Mouse (Mus musculus): ENCODE data around the gene Wwc2. TPM values are rescaled to one million over a fixed set of nuclear protein-coding genes. Genes with fewer than 3 reads are reported as not detected.

The Wwc2 gene
- polyA plus RNA-seq, 1 experiment from 2014 or later, result 5.6 TPM

DNA sequence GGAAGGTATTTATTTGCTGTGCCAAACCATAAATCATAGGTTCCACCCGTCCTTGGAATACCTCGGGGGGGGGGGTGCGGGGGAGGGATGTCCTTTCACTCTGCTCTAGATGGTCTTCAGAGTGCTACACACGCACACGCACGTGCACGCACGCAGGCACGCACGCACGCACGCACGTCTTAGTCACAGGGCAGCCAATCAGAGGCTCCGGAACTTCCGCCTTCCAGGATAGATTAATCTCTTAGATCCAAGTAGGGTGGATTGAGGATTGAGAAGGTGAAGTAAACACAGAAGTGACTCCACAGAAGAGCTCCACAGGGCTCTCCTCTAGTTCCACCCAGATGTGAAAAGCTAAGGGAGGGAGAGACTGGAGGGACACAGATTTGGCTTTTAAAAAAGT, 204.4 kb downstream of the Wwc2 start:
- 97% methylated on average over 15 of the region's 15 CpGs for WGBS
- ATAC-seq (replicated peaks), result no peak
- H3K36me3 ChIP-seq (replicated peaks), result no peaks in the 10 kb centered on the region

DNA sequence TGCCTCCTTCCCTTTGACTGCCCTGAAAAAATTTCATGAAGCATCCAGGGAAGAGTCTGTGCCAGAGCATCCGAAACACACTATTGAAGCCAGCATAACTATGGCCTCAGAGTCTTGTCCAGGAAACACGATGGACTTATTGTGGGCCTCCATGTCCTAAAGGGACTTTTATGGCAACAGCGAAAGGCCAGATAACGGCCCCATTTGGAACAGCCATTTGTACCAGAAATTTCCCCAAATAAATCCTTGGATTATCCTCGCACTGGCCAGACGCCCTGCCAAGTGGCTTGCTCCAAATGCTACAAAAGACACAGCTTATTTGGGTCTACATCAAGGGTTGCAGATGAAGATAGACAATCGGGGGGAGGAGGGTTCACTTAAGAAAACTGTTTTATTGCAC, 206.3 kb downstream of the Wwc2 start:
- no peak for ATAC-seq (replicated peaks)
- 81% methylated on average over 7 of the region's 7 CpGs for WGBS
- no peak overlapping the region for H3K4me2 ChIP-seq
- no peak overlapping the region for H3K27ac ChIP-seq
- H3K27me3 ChIP-seq (replicated peaks), result no peaks in the 10 kb centered on the region
- no peak overlapping the region for H3K4me3 ChIP-seq
- 0 out of 2 replicates have a peak, but pooled peaks cover 2% of the 10 kb centered on the region for H3K4me1 ChIP-seq
- H3K36me3 ChIP-seq (replicated peaks), result no peaks in the 10 kb centered on the region
- no peak overlapping the region for H3K9ac ChIP-seq
- no peaks in the 10 kb centered on the region for H3K9me3 ChIP-seq

More for the DNA sequence above, 204.4 kb downstream of the Wwc2 start:
- H3K27me3 ChIP-seq (replicated peaks), result no peaks in the 10 kb centered on the region
- no peaks in the 10 kb centered on the region for H3K9me3 ChIP-seq
- no peak overlapping the region for H3K27ac ChIP-seq
- H3K4me1 ChIP-seq, result 0 out of 2 replicates have a peak, but pooled peaks cover 2% of the 10 kb centered on the region
- no peak overlapping the region for H3K4me3 ChIP-seq
- no peak overlapping the region for H3K4me2 ChIP-seq
- H3K9ac ChIP-seq, result no peak overlapping the region

DNA sequence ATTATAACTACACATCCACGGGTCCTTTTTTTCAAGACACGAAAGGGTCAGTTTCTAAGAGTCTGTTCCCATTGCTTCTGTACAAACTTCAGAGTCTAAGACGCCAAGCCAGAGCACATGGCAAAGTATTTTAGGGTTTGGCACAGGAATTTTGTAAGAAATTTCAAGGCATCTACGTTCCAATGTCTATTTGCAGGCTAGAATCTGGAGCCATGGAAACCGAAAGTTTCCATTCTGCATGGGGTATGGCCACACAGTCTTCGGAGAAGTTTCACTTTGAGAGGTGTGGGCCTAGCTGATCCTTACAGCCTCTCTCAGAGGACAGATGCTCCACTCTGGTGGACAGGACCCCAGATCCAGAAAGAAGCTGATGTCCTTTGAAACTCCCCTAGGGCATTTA, 206.8 kb downstream of the Wwc2 start:
- Histone ChIP-seq H3K4me2 (no peak overlapping the region), H3K36me3 (replicated peaks) (no peaks in the 10 kb centered on the region), H3K9ac (no peak overlapping the region), H3K9me3 (no peaks in the 10 kb centered on the region), H3K27me3 (replicated peaks) (no peaks in the 10 kb centered on the region), H3K27ac (no peak overlapping the region), H3K4me3 (no peak overlapping the region), H3K4me1 (0 out of 2 replicates have a peak, but pooled peaks cover 2% of the 10 kb centered on the region)
- ATAC-seq (replicated peaks), result no peak
- WGBS, result 93% methylated on average over 6 of the region's 6 CpGs

- Histone ChIP-seq H3K9me3 (no peaks in the 10 kb centered on the region), H3K4me1 (0 out of 2 replicates have a peak, but pooled peaks cover 2% of the 10 kb centered on the region), H3K4me3 (no peak overlapping the region), H3K4me2 (no peak overlapping the region), H3K27me3 (replicated peaks) (no peaks in the 10 kb centered on the region), H3K27ac (no peak overlapping the region), H3K9ac (no peak overlapping the region), H3K36me3 (replicated peaks) (no peaks in the 10 kb centered on the region)
- no peak for ATAC-seq (replicated peaks)
- WGBS, result 97% methylated on average over 2 of the region's 2 CpGs
These were observed 207.2 kb downstream of the Wwc2 start for GRCm38 (mm10) chr8:47783544-47783943.

- no peak for ATAC-seq (replicated peaks)
- 88% methylated on average over 4 of the region's 4 CpGs for WGBS
- H3K36me3 ChIP-seq (replicated peaks), result no peaks in the 10 kb centered on the region
These were observed 208.8 kb downstream of the Wwc2 start for GRCm38 (mm10) chr8:47781881-47782280.

GRCm38 (mm10) chr8:47779589-47779988, 211.1 kb downstream of the Wwc2 start:
- H3K4me2 ChIP-seq, result no peak overlapping the region
- H3K27ac ChIP-seq, result no peak overlapping the region
- H3K9me3 ChIP-seq, result no peaks in the 10 kb centered on the region
- no peaks in the 10 kb centered on the region for H3K36me3 ChIP-seq (replicated peaks)
- H3K27me3 ChIP-seq (replicated peaks), result no peaks in the 10 kb centered on the region
- H3K4me1 ChIP-seq, result no peaks in the 10 kb centered on the region
- no peak for ATAC-seq (replicated peaks)
- H3K4me3 ChIP-seq, result no peak overlapping the region
- WGBS, result 72% methylated on average over 6 of the region's 6 CpGs
- no peak overlapping the region for H3K9ac ChIP-seq

More at GRCm38 (mm10) chr8:47781881-47782280, 208.8 kb downstream of the Wwc2 start:
- Histone ChIP-seq H3K9ac (no peak overlapping the region), H3K9me3 (no peaks in the 10 kb centered on the region), H3K27ac (no peak overlapping the region), H3K4me3 (no peak overlapping the region), H3K4me2 (no peak overlapping the region), H3K4me1 (no peaks in the 10 kb centered on the region), H3K27me3 (replicated peaks) (no peaks in the 10 kb centered on the region)

DNA sequence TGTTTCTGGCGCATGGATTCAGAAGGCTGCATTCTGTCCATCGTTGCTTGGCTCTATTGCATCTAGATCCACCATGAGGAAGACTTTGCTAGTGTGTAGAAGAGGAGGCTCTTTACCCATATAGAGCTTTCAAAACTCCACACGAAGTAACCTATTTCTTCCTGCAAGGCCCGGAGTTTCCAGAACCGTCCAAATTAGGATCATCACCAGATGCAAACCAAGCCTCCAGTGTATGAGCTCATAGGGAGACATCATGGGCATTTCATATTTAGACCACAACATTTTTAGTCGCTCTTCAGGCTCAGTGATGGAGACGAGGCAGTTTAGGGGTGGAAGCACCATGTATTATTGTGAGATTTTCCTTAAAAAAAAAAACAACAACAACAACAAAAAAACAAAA, 213.3 kb downstream of the Wwc2 start:
- WGBS, result 96% methylated on average over 7 of the region's 7 CpGs

More for the DNA sequence above, 213.3 kb downstream of the Wwc2 start:
- Histone ChIP-seq H3K9me3 (no peaks in the 10 kb centered on the region), H3K4me1 (no peaks in the 10 kb centered on the region), H3K27ac (no peak overlapping the region), H3K4me3 (no peak overlapping the region), H3K36me3 (replicated peaks) (no peaks in the 10 kb centered on the region), H3K4me2 (no peak overlapping the region), H3K9ac (no peak overlapping the region), H3K27me3 (replicated peaks) (no peaks in the 10 kb centered on the region)
- ATAC-seq (replicated peaks), result no peak

Other genes starting within 250 kb of the Wwc2 start
- not detected in 2 replicates for gene Cldn24, start 168.8 kb downstream of the Wwc2 start, polyA plus RNA-seq (2015; fragmentation: Nextera tagmentation; extraction: Ambion mirVana)
- gene Cldn22, start 166.4 kb downstream of the Wwc2 start, polyA plus RNA-seq (2015; fragmentation: Nextera tagmentation; extraction: Ambion mirVana), result not detected in 2 replicates
- gene Dctd, start 108.2 kb upstream of the Wwc2 start, polyA plus RNA-seq (2015; fragmentation: Nextera tagmentation; extraction: Ambion mirVana), result 11.6 and 11.8 TPM in 2 replicates

Data from midbrain, embryonic 15.5 days (tissue).